Mouse (Mus musculus) MEL (cell line): ENCODE measurements at regions not wholly inside any gene's neighbourhood (a gene's known extent, or its start where the extent isn't known, plus 50 kb on each side); places are given as distances from the start of the nearest gene placed in this dataset.

Experiments
- DNase-seq: peaks from one replicate; pipeline ENCODE4 v3.0.0; 2011; ENCODE audit warnings: low read depth, low spot score
- H3K27ac ChIP-seq: 2 replicates; pipeline ENCODE4 v1.5.1; 2012; ENCODE audit warnings: low read depth, mild to moderate bottlenecking, control low read depth, low read length, moderate library complexity; ENCODE audit not compliant: control insufficient read depth
- H3K27me3 ChIP-seq, 2 experiments: fragments of 150-350 bp in 1 of 2; sonication (generic) in 1 of 2; 2 replicates each; pipeline ENCODE4 v1.6.1; 2012; ENCODE audit warnings: low read length in 2 of 2, mild to moderate bottlenecking in 2 of 2, improper control_type of control experiment in 1 of 2, moderate library complexity in 1 of 2; ENCODE audit not compliant: insufficient read depth in 2 of 2, control insufficient read depth in 1 of 2
- H3K36me3 ChIP-seq, 2 experiments: 2 replicates each; pipeline ENCODE4 v1.6.1; 2012 to 2014; ENCODE audit warnings: low read length in 2 of 2, improper control_type of control experiment in 1 of 2, inconsistent platforms in 1 of 2, mild to moderate bottlenecking in 1 of 2; ENCODE audit not compliant: insufficient read depth in 2 of 2, control insufficient read depth in 1 of 2
- H3K4me1 ChIP-seq, 2 experiments: fragments of 150-350 bp in 1 of 2; sonication (generic) in 1 of 2; 2 replicates each; pipeline ENCODE4 v1.6.1; 2012; ENCODE audit warnings: low read length in 2 of 2, improper control_type of control experiment in 1 of 2, mild to moderate bottlenecking in 1 of 2; ENCODE audit not compliant: insufficient read depth in 2 of 2, control insufficient read depth in 1 of 2
- H3K4me3 ChIP-seq, 2 experiments: fragments of 150-350 bp in 1 of 2; sonication (generic) in 1 of 2; 2 replicates each; pipeline ENCODE4 v1.5.1; 2012; ENCODE audit warnings: low read depth in 2 of 2, low read length in 2 of 2, mild to moderate bottlenecking in 2 of 2, moderate library complexity in 2 of 2, control low read depth in 1 of 2, improper control_type of control experiment in 1 of 2; ENCODE audit not compliant: control insufficient read depth in 1 of 2, insufficient read depth in 1 of 2
- H3K79me2 ChIP-seq: 2 replicates; pipeline ENCODE4 v1.6.1; 2012; ENCODE audit warnings: mild to moderate bottlenecking, low read length, moderate library complexity; ENCODE audit not compliant: control insufficient read depth, poor library complexity, insufficient read depth
- H3K9ac ChIP-seq: 2 replicates; pipeline ENCODE4 v1.6.1; 2012; ENCODE audit warnings: low read depth, mild to moderate bottlenecking, control low read depth, low read length, moderate library complexity; ENCODE audit not compliant: control insufficient read depth, poor library complexity, severe bottlenecking
- H3K9me3 ChIP-seq: fragments of 150-350 bp; sonication (generic); replicated peaks from 2 replicates; pipeline ENCODE4 v1.6.1; 2012; ENCODE audit warnings: mild to moderate bottlenecking, low read length, improper control_type of control experiment, moderate library complexity; ENCODE audit not compliant: insufficient read depth
- BHLHE40 ChIP-seq: IDR thresholded peaks from 2 replicates; pipeline ENCODE4 v1.6.1; 2012; ENCODE audit warnings: low read depth, mild to moderate bottlenecking, inconsistent platforms, low read length, improper control_type of control experiment, borderline replicate concordance
- CHD1 ChIP-seq: IDR thresholded peaks from 2 replicates; pipeline ENCODE4 v1.6.1; 2012; ENCODE audit warnings: low read depth, mild to moderate bottlenecking, inconsistent platforms, low read length, improper control_type of control experiment
- CTCF ChIP-seq, 3 experiments: IDR thresholded peaks in 2 of 3; conservative IDR thresholded peaks in 1 of 3; 2 replicates each; pipeline ENCODE4 v1.5.1; 2011 to 2012; ENCODE audit warnings: low read length in 3 of 3, low read depth in 2 of 3, mild to moderate bottlenecking in 2 of 3, improper control_type of control experiment in 1 of 3, inconsistent platforms in 1 of 3, mixed read lengths in 1 of 3, moderate library complexity in 1 of 3; ENCODE audit not compliant: control insufficient read depth in 1 of 3, insufficient read depth in 1 of 3, poor library complexity in 1 of 3, severe bottlenecking in 1 of 3
- E2F4 ChIP-seq: IDR thresholded peaks from 2 replicates; pipeline ENCODE4 v1.6.1; 2011; ENCODE audit warnings: low read depth, low read length, improper control_type of control experiment, borderline replicate concordance
- ELF1 ChIP-seq: IDR thresholded peaks from 2 replicates; pipeline ENCODE4 v1.6.1; 2014; ENCODE audit warnings: low read depth, mild to moderate bottlenecking, inconsistent platforms, low read length, improper control_type of control experiment, moderate library complexity
- ETS1 ChIP-seq: IDR thresholded peaks from 2 replicates; pipeline ENCODE4 v1.6.1; 2012; ENCODE audit warnings: low read depth, mild to moderate bottlenecking, inconsistent platforms, low read length, improper control_type of control experiment, moderate library complexity
- GATA1 ChIP-seq: IDR thresholded peaks from 2 replicates; pipeline ENCODE4 v1.6.1; 2011; ENCODE audit warnings: low read depth, low read length, improper control_type of control experiment
- JUND ChIP-seq: IDR thresholded peaks from 2 replicates; pipeline ENCODE4 v1.6.1; 2011; ENCODE audit warnings: low read depth, mild to moderate bottlenecking, improper control_type of control experiment, low read length
- MAFK ChIP-seq: IDR thresholded peaks from 2 replicates; pipeline ENCODE4 v1.6.1; 2011; ENCODE audit warnings: low read depth, mild to moderate bottlenecking, low read length, improper control_type of control experiment, borderline replicate concordance
- MXI1 ChIP-seq: IDR thresholded peaks from 2 replicates; pipeline ENCODE4 v1.6.1; 2011; ENCODE audit warnings: mild to moderate bottlenecking, low read depth, low read length, improper control_type of control experiment
- POLR2AphosphoS5 ChIP-seq: IDR thresholded peaks from 2 replicates; pipeline ENCODE4 v1.6.1; 2012; ENCODE audit warnings: low read depth, borderline replicate concordance, mild to moderate bottlenecking, inconsistent platforms, low read length, moderate library complexity, mixed read lengths
- RAD21 ChIP-seq: IDR thresholded peaks from 2 replicates; pipeline ENCODE4 v1.6.1; 2011; ENCODE audit warnings: mild to moderate bottlenecking, low read depth, low read length, improper control_type of control experiment
- TAL1 ChIP-seq: IDR thresholded peaks from 2 replicates; pipeline ENCODE4 v1.6.1; 2012; ENCODE audit warnings: mild to moderate bottlenecking, inconsistent platforms, low read length, moderate library complexity, mixed read lengths
- TBP ChIP-seq: IDR thresholded peaks from 2 replicates; pipeline ENCODE4 v1.8.0; 2011; ENCODE audit warnings: low read depth, low read length, improper control_type of control experiment
- TCF12 ChIP-seq: IDR thresholded peaks from 2 replicates; pipeline ENCODE4 v1.6.1; 2014; ENCODE audit warnings: low read depth, mild to moderate bottlenecking, inconsistent platforms, low read length, improper control_type of control experiment, moderate library complexity
- UBTF ChIP-seq: IDR thresholded peaks from 2 replicates; pipeline ENCODE4 v1.6.1; 2012; ENCODE audit warnings: low read depth, mild to moderate bottlenecking, inconsistent platforms, low read length, improper control_type of control experiment, moderate library complexity, borderline replicate concordance; ENCODE audit not compliant: insufficient read depth
- USF1 ChIP-seq: IDR thresholded peaks from 2 replicates; pipeline ENCODE4 v1.6.1; 2014; ENCODE audit warnings: low read depth, mild to moderate bottlenecking, inconsistent platforms, low read length, improper control_type of control experiment, moderate library complexity
- ZMIZ1 ChIP-seq: IDR thresholded peaks from 2 replicates; pipeline ENCODE4 v1.6.1; 2012; ENCODE audit warnings: low read depth, mild to moderate bottlenecking, inconsistent platforms, low read length, improper control_type of control experiment, moderate library complexity
- ZNF384 ChIP-seq: IDR thresholded peaks from 2 replicates; pipeline ENCODE4 v1.6.1; 2012; ENCODE audit warnings: low read depth, mild to moderate bottlenecking, inconsistent platforms, low read length, improper control_type of control experiment

GRCm38 (mm10) chr2:71667746-71668145 lies 77.7 kb upstream of the Itga6 start:
- peaks cover 1 to 2% of the 10 kb centered on the region in 2 experiments; a peak in 3 of 4 replicates for H3K27me3 ChIP-seq
- no peak overlapping the region for H3K9ac ChIP-seq
- TF ChIP-seq CHD1 (no peak), CTCF (IDR thresholded peaks at IDR 0.05 in 2 of 3, conservative IDR thresholded peaks at IDR 0.05 in 1 of 3; ENCODE audit: control insufficient read depth in 1 of 3, insufficient read depth in 1 of 3, low read depth in 2 of 3, low read length in 3 of 3, poor library complexity in 1 of 3, severe bottlenecking in 1 of 3) (no peak), ZNF384 (no peak), JUND (no peak), E2F4 (no peak), MAFK (no peak), POLR2AphosphoS5 (no peak), UBTF (no peak)
- TF ChIP-seq, all 39 proteins: peak for 0
- no peaks in the 10 kb centered on the region for H3K9me3 ChIP-seq
- no peak overlapping the region for H3K27ac ChIP-seq
- no peaks in the 10 kb centered on the region for H3K79me2 ChIP-seq
- no peak overlapping the region for H3K4me3 ChIP-seq
- no peak for DNase-seq
- peaks cover 0 to 2% of the 10 kb centered on the region in 2 experiments; a peak in 1 of 4 replicates for H3K36me3 ChIP-seq
- peaks cover 2 to 4% of the 10 kb centered on the region in 2 experiments for H3K4me1 ChIP-seq

DNA sequence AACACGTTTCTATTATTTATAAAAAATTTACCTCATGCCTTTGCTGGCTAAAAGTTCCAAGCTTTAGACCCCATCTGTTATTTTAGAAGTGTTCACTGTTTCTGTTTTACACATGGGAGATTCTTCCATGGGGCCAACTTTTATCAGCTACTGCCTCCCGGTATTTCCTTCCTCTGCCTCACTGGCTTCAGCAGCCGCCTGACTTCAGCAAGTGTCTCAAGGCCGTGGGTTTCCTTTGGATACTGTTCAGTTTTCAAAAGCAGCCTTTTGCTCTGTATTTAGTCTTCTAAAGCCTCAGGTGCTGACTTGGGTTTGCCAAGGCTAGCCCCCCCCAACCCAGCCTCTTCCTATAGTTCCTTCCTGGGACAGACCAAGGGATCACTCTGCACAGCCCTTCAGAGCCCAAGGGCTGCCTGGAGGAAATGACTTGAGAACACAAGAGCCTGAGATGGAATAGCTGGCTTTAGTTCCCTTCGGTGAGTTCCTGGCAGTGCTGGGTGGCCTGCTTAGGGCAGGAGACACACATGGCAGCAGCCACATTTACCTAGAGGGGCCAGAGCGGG lies 75.1 kb upstream of the Itga6 start:
- no peak overlapping the region for H3K9ac ChIP-seq
- no peaks in the 10 kb centered on the region for H3K79me2 ChIP-seq
- H3K4me1 ChIP-seq, result no peaks in the 10 kb centered on the region
- TF ChIP-seq TBP (no peak), BHLHE40 (no peak), ELF1 (no peak), ETS1 (no peak), GATA1 (no peak), ZMIZ1 (no peak), USF1 (no peak), RAD21 (no peak), TAL1 (no peak), TCF12 (no peak), MXI1 (no peak)
- H3K9me3 ChIP-seq, result no peaks in the 10 kb centered on the region
- no peak for DNase-seq
- no peaks in the 10 kb centered on the region for H3K36me3 ChIP-seq
- peaks cover 1 to 6% of the 10 kb centered on the region in 2 experiments; a peak in 3 of 4 replicates for H3K27me3 ChIP-seq
- H3K27ac ChIP-seq, result no peak overlapping the region
- no peak overlapping the region for H3K4me3 ChIP-seq
